Mouse (Mus musculus): ENCODE measurements around the gene Lysmd1. TPM values are rescaled to one million over a fixed set of nuclear protein-coding genes. Genes with fewer than 3 reads are reported as not detected.
"Not testable (repeated sequence)": the region's sequence is repeated elsewhere in the genome, so short reads cannot be mapped to it uniquely, and the experiment has no call there.

Gene Lysmd1
- polyA plus RNA-seq, 1 experiment: 3.8 TPM

- Histone ChIP-seq H3K4me3 (replicated peaks) (peak overlapping the region; percentile 82), H3K27me3 (replicated peaks) (no peaks in the 10 kb centered on the region)
- no peak for TF ChIP-seq FLI1 (IDR thresholded peaks at IDR 0.05; ENCODE audit: low read length)
- TF ChIP-seq GATA1 (IDR thresholded peaks at IDR 0.05; ENCODE audit: borderline replicate concordance, low read length): no peak
Measured at GRCm38 (mm10) chr3:95112760-95113159, 21.1 kb upstream of the Lysmd1 start.

GRCm38 (mm10) chr3:95117751-95118150, 16.1 kb upstream of the Lysmd1 start:
- H3K27me3 ChIP-seq (replicated peaks): no peaks in the 10 kb centered on the region
- H3K4me1 ChIP-seq: peaks cover 57% of the 10 kb centered on the region
- H3K4me3 ChIP-seq (replicated peaks): peak overlapping the region; percentile 18
- no peaks in the 10 kb centered on the region for H3K9me3 ChIP-seq
- TF ChIP-seq FLI1 (IDR thresholded peaks at IDR 0.05; ENCODE audit: low read length) (no peak), GATA1 (IDR thresholded peaks at IDR 0.05; ENCODE audit: borderline replicate concordance, low read length) (no peak)
- peaks cover 81% of the 10 kb centered on the region for H3K36me3 ChIP-seq (replicated peaks; ENCODE audit: low read length)

More at GRCm38 (mm10) chr3:95112760-95113159, 21.1 kb upstream of the Lysmd1 start:
- peaks cover 35% of the 10 kb centered on the region for H3K36me3 ChIP-seq (replicated peaks; ENCODE audit: low read length)
- peaks cover 49% of the 10 kb centered on the region for H3K4me1 ChIP-seq
- H3K9me3 ChIP-seq: no peaks in the 10 kb centered on the region

DNA sequence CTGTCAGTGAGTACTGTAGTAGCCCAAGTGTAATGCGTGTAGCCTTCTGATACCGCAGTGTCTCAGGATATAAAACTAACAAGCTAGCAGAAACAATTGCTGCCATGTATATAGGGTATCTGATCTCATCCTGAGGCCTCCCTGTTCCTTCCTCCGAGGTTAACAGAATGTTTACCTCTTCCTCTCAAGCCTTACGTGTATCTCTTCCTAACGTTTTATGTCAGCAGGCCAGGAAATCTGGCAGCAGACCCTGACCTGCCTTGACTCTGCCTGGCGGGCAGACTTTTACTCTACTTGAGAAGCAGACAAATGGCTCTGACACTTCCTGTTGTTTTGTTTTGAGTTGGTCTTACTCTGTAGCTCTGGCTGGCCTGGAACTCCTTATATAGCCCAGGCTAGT, 12.3 kb upstream of the Lysmd1 start:
- Histone ChIP-seq H3K4me1 (peaks cover 49% of the 10 kb centered on the region), H3K27me3 (replicated peaks) (no peaks in the 10 kb centered on the region), H3K36me3 (replicated peaks; ENCODE audit: low read length) (peaks cover 90% of the 10 kb centered on the region), H3K9me3 (no peaks in the 10 kb centered on the region), H3K4me3 (replicated peaks) (no peak overlapping the region)
- no peak for TF ChIP-seq GATA1 (IDR thresholded peaks at IDR 0.05; ENCODE audit: borderline replicate concordance, low read length)
- TF ChIP-seq FLI1 (IDR thresholded peaks at IDR 0.05; ENCODE audit: low read length): no peak

GRCm38 (mm10) chr3:95124246-95124645, 9.6 kb upstream of the Lysmd1 start, which contains the start of gene Tmod4:
Tmod4 (plus strand) TSS chr3:95124476.
- no peaks in the 10 kb centered on the region for H3K27me3 ChIP-seq (replicated peaks)
- no peak for TF ChIP-seq FLI1 (IDR thresholded peaks at IDR 0.05; ENCODE audit: low read length)
- TF ChIP-seq GATA1 (IDR thresholded peaks at IDR 0.05; ENCODE audit: borderline replicate concordance, low read length): no peak
- H3K4me1 ChIP-seq: peaks cover 36% of the 10 kb centered on the region
- H3K36me3 ChIP-seq (replicated peaks; ENCODE audit: low read length): peaks cover 91% of the 10 kb centered on the region
- no peak within 1 kb of the TSS for H3K4me3 ChIP-seq (replicated peaks)
- no peaks in the 10 kb centered on the region for H3K9me3 ChIP-seq

DNA sequence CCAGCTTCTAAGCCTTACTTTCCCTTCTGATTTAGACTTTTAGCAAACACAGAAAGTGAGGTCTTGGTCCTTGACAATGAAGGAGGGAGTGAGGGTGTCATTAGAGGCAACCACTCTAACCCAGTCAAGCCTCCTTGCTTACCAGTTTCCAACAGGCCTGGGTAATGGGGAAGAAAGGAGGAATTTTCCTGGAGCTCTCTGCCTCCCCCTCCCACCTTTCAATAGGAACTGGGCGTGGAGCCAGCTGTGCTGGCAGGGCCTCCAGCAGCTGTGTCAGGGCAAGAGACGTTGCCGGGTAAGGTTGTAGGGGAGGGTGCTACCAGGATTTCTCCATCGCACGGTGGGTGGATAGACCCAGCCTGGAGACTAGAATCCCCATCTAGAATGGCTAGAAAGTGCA, 8.9 kb upstream of the Lysmd1 start:
- peaks cover 32% of the 10 kb centered on the region for H3K4me1 ChIP-seq
- no peaks in the 10 kb centered on the region for H3K27me3 ChIP-seq (replicated peaks)
- H3K9me3 ChIP-seq: no peaks in the 10 kb centered on the region
- no peak overlapping the region for H3K4me3 ChIP-seq (replicated peaks)
- peaks cover 91% of the 10 kb centered on the region for H3K36me3 ChIP-seq (replicated peaks; ENCODE audit: low read length)
- TF ChIP-seq GATA1 (IDR thresholded peaks at IDR 0.05; ENCODE audit: borderline replicate concordance, low read length) (no peak), FLI1 (IDR thresholded peaks at IDR 0.05; ENCODE audit: low read length) (no peak)

- no peak for TF ChIP-seq GATA1 (IDR thresholded peaks at IDR 0.05; ENCODE audit: borderline replicate concordance, low read length)
- no peak for TF ChIP-seq FLI1 (IDR thresholded peaks at IDR 0.05; ENCODE audit: low read length)
Measured at GRCm38 (mm10) chr3:95129226-95129651, 4.6 kb upstream of the Lysmd1 start.

DNA sequence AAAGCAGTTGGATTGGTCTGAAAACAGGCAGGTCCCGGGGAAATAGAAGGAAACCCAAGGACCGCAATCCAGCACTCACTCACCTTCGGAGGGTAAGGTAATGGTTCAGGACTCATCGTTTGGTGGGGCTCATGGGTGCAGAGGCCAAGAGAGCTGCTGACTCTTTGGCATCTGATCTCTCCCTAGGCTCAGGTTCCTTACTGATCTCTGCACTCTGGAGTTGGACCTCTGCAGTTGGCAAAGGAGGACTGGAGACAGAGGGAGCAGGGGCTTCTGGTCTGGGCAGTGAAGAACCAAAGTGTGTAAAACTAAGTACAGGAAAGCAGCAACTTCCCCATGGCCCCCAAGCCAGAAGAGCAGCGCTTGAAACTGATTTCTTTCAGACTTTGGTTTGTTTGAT, 3.8 kb upstream of the Lysmd1 start:
- H3K27me3 ChIP-seq (replicated peaks): no peaks in the 10 kb centered on the region
- TF ChIP-seq FLI1 (IDR thresholded peaks at IDR 0.05; ENCODE audit: low read length) (no peak), GATA1 (IDR thresholded peaks at IDR 0.05; ENCODE audit: borderline replicate concordance, low read length) (no peak)
- peaks cover 72% of the 10 kb centered on the region for H3K36me3 ChIP-seq (replicated peaks; ENCODE audit: low read length)
- H3K4me1 ChIP-seq: peaks cover 18% of the 10 kb centered on the region
- H3K4me3 ChIP-seq (replicated peaks): no peak overlapping the region
- no peaks in the 10 kb centered on the region for H3K9me3 ChIP-seq

More at GRCm38 (mm10) chr3:95129226-95129651, 4.6 kb upstream of the Lysmd1 start:
- peaks cover 20% of the 10 kb centered on the region for H3K4me1 ChIP-seq
- no peak overlapping the region for H3K4me3 ChIP-seq (replicated peaks)
- no peaks in the 10 kb centered on the region for H3K9me3 ChIP-seq
- H3K36me3 ChIP-seq (replicated peaks; ENCODE audit: low read length): peaks cover 81% of the 10 kb centered on the region
- no peaks in the 10 kb centered on the region for H3K27me3 ChIP-seq (replicated peaks)

DNA sequence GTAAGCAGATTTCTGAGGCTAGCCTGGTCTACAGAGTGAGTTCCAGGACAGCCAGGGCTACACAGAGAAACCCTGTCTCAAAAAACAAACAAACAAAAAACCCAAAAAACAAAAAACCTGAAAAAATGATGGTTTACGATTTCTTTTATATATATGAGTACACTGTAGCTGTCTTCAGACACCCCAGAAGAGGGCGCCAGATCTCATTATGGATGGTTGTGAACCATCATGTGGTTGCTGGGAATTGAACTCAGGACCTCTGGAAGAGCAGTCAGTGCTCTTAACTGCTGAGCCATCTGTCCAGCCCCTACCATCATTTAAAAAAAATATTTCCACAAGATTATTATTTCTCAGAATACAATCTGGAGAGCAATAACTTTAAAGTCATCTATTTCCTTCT, 1.5 kb upstream of the Lysmd1 start:
- not testable (repeated sequence) for H3K4me3 ChIP-seq (replicated peaks); H3K9me3 ChIP-seq; H3K27me3 ChIP-seq (replicated peaks)
- Histone ChIP-seq H3K36me3 (replicated peaks; ENCODE audit: low read length) (peaks cover 64% of the 10 kb centered on the region), H3K4me1 (peaks cover 38% of the 10 kb centered on the region)

DNA sequence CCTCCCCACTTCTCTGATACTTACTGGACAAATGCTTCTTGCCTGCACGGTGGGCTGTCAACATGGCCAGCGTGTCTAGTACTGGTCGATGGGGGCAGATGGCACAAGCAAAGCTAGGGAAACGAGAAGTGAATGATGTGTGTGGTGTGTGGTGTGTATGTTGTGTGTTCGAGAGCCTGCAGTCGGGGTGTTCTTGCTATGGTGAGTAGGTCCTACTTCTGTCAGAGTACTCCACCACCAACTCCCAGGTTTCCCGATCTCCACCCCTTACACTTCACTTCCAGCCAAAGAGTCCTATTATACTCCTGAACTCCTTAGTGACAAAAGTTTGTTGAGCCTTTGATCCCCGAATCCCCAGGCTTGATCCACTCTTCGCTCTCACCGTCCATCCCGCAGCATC, 712 bp upstream of the Lysmd1 start:
- peaks cover 62% of the 10 kb centered on the region for H3K36me3 ChIP-seq (replicated peaks; ENCODE audit: low read length)
- H3K27me3 ChIP-seq (replicated peaks): no peaks in the 10 kb centered on the region
- H3K4me3 ChIP-seq (replicated peaks): peak overlapping the region; percentile 93
- H3K9me3 ChIP-seq: no peaks in the 10 kb centered on the region
- no peak for TF ChIP-seq GATA1 (IDR thresholded peaks at IDR 0.05; ENCODE audit: borderline replicate concordance, low read length)
- H3K4me1 ChIP-seq: peaks cover 41% of the 10 kb centered on the region

GRCm38 (mm10) chr3:95134133-95134532, 245 bp downstream of the Lysmd1 start:
- not testable (repeated sequence) for H3K9me3 ChIP-seq; H3K27me3 ChIP-seq (replicated peaks); H3K4me3 ChIP-seq (replicated peaks)
- Histone ChIP-seq H3K4me1 (peaks cover 37% of the 10 kb centered on the region), H3K36me3 (replicated peaks; ENCODE audit: low read length) (peaks cover 53% of the 10 kb centered on the region)

- TF ChIP-seq FLI1 (IDR thresholded peaks at IDR 0.05; ENCODE audit: low read length): no peak
- TF ChIP-seq GATA1 (IDR thresholded peaks at IDR 0.05; ENCODE audit: borderline replicate concordance, low read length): no peak
- H3K27me3 ChIP-seq (replicated peaks): no peaks in the 10 kb centered on the region
- peak overlapping the region; percentile 92 for H3K4me3 ChIP-seq (replicated peaks)
- peaks cover 52% of the 10 kb centered on the region for H3K36me3 ChIP-seq (replicated peaks; ENCODE audit: low read length)
- H3K4me1 ChIP-seq: peaks cover 45% of the 10 kb centered on the region
- no peaks in the 10 kb centered on the region for H3K9me3 ChIP-seq
Measured at GRCm38 (mm10) chr3:95135023-95135422, 1.1 kb downstream of the Lysmd1 start.

Measured in megakaryocyte, embryonic 14.5 days (primary cell).